Mouse (Mus musculus) 3T3-L1 (cell line): ENCODE results near the gene Fance.
"Not testable (repeated sequence)": the region's sequence is repeated elsewhere in the genome, so short reads cannot be mapped to it uniquely, and the experiment has no call there.

Experiments
- DNase-seq: peaks from one replicate; pipeline ENCODE4 v3.0.0-alpha.2; 2015; ENCODE audit warnings: low read depth, low spot score

The Fance gene

GRCm38 (mm10) chr17:28326951-28327350, 13.6 kb downstream of the Fance start:
- DNase-seq: no peak

- peak; percentile 76 for DNase-seq
These were observed 14.5 kb downstream of the Fance start for GRCm38 (mm10) chr17:28327673-28328325.

GRCm38 (mm10) chr17:28328366-28328928, 15.1 kb downstream of the Fance start, which contains the start of gene Rpl10a:
Gene Rpl10a (plus strand): TSS chr17:28328471.
- DNase-seq: peak; percentile 95

- no peak for DNase-seq
These were observed 15.6 kb downstream of the Fance start for GRCm38 (mm10) chr17:28328946-28329345.

GRCm38 (mm10) chr17:28329503-28330231, 16.3 kb downstream of the Fance start:
- DNase-seq: peak; percentile 49

- DNase-seq: no peak
These were observed 16.9 kb downstream of the Fance start for GRCm38 (mm10) chr17:28330232-28330546.

- not testable (repeated sequence) for DNase-seq
These were observed 17.3 kb downstream of the Fance start for GRCm38 (mm10) chr17:28330590-28330989.

- peak; percentile 51 for DNase-seq
These were observed 18.2 kb downstream of the Fance start for GRCm38 (mm10) chr17:28331241-28332112.

GRCm38 (mm10) chr17:28332113-28332914, 19.0 kb downstream of the Fance start:
- peak; percentile 38 for DNase-seq

- no peak for DNase-seq
These were observed 19.7 kb downstream of the Fance start for GRCm38 (mm10) chr17:28332915-28333546.

GRCm38 (mm10) chr17:28335267-28335666, 21.9 kb downstream of the Fance start:
- no peak for DNase-seq

GRCm38 (mm10) chr17:28337547-28337946, 24.2 kb downstream of the Fance start:
- no peak for DNase-seq

- DNase-seq: peak; percentile 50
These were observed 27.3 kb downstream of the Fance start for GRCm38 (mm10) chr17:28340578-28340977.

GRCm38 (mm10) chr17:28341091-28341490, 27.8 kb downstream of the Fance start:
- peak; percentile 71 for DNase-seq

- no peak for DNase-seq
These were observed 30.8 kb downstream of the Fance start for GRCm38 (mm10) chr17:28344050-28344607.

GRCm38 (mm10) chr17:28344670-28345069, 31.4 kb downstream of the Fance start:
- DNase-seq: no peak

GRCm38 (mm10) chr17:28345271-28345721, 32.0 kb downstream of the Fance start:
- peak; percentile 66 for DNase-seq

- peak; percentile 48 for DNase-seq
These were observed 32.6 kb downstream of the Fance start for GRCm38 (mm10) chr17:28345882-28346281.

- DNase-seq: no peak
These were observed 34.0 kb downstream of the Fance start for GRCm38 (mm10) chr17:28347327-28347726.

- DNase-seq: no peak
These were observed 34.9 kb downstream of the Fance start for GRCm38 (mm10) chr17:28348211-28348610.
